Mouse (Mus musculus): ENCODE results near the gene Slc25a27. TPM values are rescaled to one million over a fixed set of nuclear protein-coding genes. Genes with fewer than 3 reads are reported as not detected.

The Slc25a27 gene
- polyA plus RNA-seq (2016; fragmentation: Nextera tagmentation; extraction: Ambion mirVana), result 92.4 and 93.9 TPM in 2 replicates

GRCm38 (mm10) chr17:43666576-43667289 is at the start of gene Slc25a27:
TSS of gene Slc25a27 (minus strand) at chr17:43667214.
- H3K36me3 ChIP-seq, result peaks cover 11% of the 10 kb centered on the region
- peak within 1 kb of the TSS; percentile 77 for H3K4me3 ChIP-seq
- H3K4me1 ChIP-seq, result peaks cover 27% of the 10 kb centered on the region
- WGBS, result under 1% methylated on average over 41 of the region's 41 CpGs
- H3K27ac ChIP-seq (replicated peaks), result peak within 1 kb of the TSS; percentile 64
- H3K9me3 ChIP-seq, result no peaks in the 10 kb centered on the region
- peak within 1 kb of the TSS; percentile 88 for H3K9ac ChIP-seq (replicated peaks)
- H3K4me2 ChIP-seq (replicated peaks), result peak within 1 kb of the TSS; percentile 72
- no peaks in the 10 kb centered on the region for H3K27me3 ChIP-seq
- ATAC-seq (ENCODE audit: low FRiP score, low read depth), result peak; percentile 98

DNA sequence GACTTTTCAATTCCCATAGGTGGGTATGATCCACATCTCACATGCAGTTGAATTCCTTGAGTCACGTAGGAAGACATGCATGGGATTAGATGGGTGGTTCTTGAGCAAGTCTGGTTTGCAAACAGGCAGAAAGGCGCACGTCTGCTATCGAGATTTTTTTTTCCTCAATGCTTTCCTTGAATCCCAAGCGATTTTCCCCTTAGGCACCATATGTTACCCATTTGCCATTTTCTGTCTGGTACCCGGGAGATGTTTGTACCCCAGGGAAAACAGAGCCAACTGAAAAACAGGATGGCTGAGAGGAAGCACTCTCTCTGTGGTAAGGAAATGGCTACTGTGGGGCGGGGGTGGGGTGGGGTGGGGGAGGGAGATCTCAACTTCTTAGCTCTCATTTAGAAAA is 49.6 kb upstream of the Slc25a27 start:
- H3K27me3 ChIP-seq, result no peaks in the 10 kb centered on the region
- 75% methylated on average over 7 of the region's 7 CpGs for WGBS
- no peaks in the 10 kb centered on the region for H3K36me3 ChIP-seq
- no peak overlapping the region for H3K9ac ChIP-seq (replicated peaks)
- ATAC-seq (ENCODE audit: low FRiP score, low read depth), result no peak
- no peaks in the 10 kb centered on the region for H3K4me1 ChIP-seq
- no peak overlapping the region for H3K4me3 ChIP-seq
- no peaks in the 10 kb centered on the region for H3K9me3 ChIP-seq
- no peak overlapping the region for H3K27ac ChIP-seq (replicated peaks)
- H3K4me2 ChIP-seq (replicated peaks), result no peak overlapping the region

GRCm38 (mm10) chr17:43714191-43714590 is 47.2 kb upstream of the Slc25a27 start:
- no peak overlapping the region for H3K27ac ChIP-seq (replicated peaks)
- H3K4me2 ChIP-seq (replicated peaks), result no peak overlapping the region
- no peak overlapping the region for H3K9ac ChIP-seq (replicated peaks)
- ATAC-seq (ENCODE audit: low FRiP score, low read depth), result no peak
- H3K27me3 ChIP-seq, result no peaks in the 10 kb centered on the region
- WGBS, result 76% methylated on average over 3 of the region's 3 CpGs
- no peaks in the 10 kb centered on the region for H3K36me3 ChIP-seq
- no peaks in the 10 kb centered on the region for H3K4me1 ChIP-seq
- H3K9me3 ChIP-seq, result no peaks in the 10 kb centered on the region
- H3K4me3 ChIP-seq, result no peak overlapping the region

DNA sequence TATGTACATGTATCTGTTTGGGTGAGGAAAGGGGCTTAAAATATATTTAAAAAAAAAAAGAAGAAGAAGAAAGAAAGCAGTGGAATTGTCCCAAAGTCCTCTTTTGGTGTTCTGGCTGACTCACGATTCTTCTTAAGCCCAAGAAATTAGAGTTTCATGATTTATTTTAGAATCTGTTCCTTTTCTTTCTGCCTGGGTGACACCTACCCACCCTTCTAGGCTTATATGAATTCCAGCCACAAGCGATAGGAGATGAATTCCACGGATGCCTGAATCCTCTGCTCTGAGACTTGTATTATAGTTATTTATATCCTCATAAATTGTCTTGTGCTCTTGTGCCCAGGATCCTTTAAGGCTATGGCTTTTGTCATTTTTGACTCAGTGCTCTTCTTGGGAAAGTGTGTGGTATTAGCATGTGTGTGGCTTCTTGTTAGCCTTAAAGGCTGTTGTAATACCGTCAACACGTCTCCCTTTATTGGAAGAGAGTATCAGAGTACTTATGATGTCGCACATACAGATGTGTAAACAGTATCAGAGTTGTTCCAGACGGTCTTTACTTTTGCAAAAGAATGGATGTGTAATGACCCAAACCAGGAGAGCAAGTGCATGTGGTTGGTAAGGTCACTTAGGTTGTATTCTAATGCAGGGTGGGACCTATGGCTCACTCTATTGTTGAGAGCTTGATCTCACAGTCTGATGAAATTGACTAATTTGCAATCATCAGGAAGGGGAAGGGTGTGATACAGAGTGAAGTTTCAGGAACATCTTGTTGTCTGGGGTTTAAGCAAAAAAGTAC is 44.7 kb upstream of the Slc25a27 start:
- H3K4me1 ChIP-seq, result no peaks in the 10 kb centered on the region
- no peak overlapping the region for H3K27ac ChIP-seq (replicated peaks)
- ATAC-seq (ENCODE audit: low FRiP score, low read depth), result no peak
- 84% methylated on average over 7 of the region's 7 CpGs for WGBS
- no peaks in the 10 kb centered on the region for H3K36me3 ChIP-seq
- H3K4me2 ChIP-seq (replicated peaks), result no peak overlapping the region
- H3K9ac ChIP-seq (replicated peaks), result no peak overlapping the region
- no peaks in the 10 kb centered on the region for H3K9me3 ChIP-seq
- no peaks in the 10 kb centered on the region for H3K27me3 ChIP-seq
- no peak overlapping the region for H3K4me3 ChIP-seq

GRCm38 (mm10) chr17:43707254-43707653 is 40.2 kb upstream of the Slc25a27 start:
- no peaks in the 10 kb centered on the region for H3K4me1 ChIP-seq
- no peaks in the 10 kb centered on the region for H3K36me3 ChIP-seq
- no peak overlapping the region for H3K9ac ChIP-seq (replicated peaks)
- H3K4me3 ChIP-seq, result no peak overlapping the region
- no peaks in the 10 kb centered on the region for H3K9me3 ChIP-seq
- WGBS, result 88% methylated on average over 3 of the region's 3 CpGs
- no peaks in the 10 kb centered on the region for H3K27me3 ChIP-seq
- no peak for ATAC-seq (ENCODE audit: low FRiP score, low read depth)
- no peak overlapping the region for H3K27ac ChIP-seq (replicated peaks)
- no peak overlapping the region for H3K4me2 ChIP-seq (replicated peaks)

- Histone ChIP-seq H3K4me1 (no peaks in the 10 kb centered on the region), H3K9me3 (no peaks in the 10 kb centered on the region)
Measured at GRCm38 (mm10) chr17:43706749-43707148, 39.7 kb upstream of the Slc25a27 start.

GRCm38 (mm10) chr17:43704216-43704930 is 37.4 kb upstream of the Slc25a27 start:
- no peak for ATAC-seq (ENCODE audit: low FRiP score, low read depth)
- no peaks in the 10 kb centered on the region for H3K9me3 ChIP-seq
- H3K4me2 ChIP-seq (replicated peaks), result no peak overlapping the region
- 89% methylated on average over 12 of the region's 12 CpGs for WGBS
- no peaks in the 10 kb centered on the region for H3K27me3 ChIP-seq
- no peak overlapping the region for H3K27ac ChIP-seq (replicated peaks)
- no peaks in the 10 kb centered on the region for H3K36me3 ChIP-seq
- no peaks in the 10 kb centered on the region for H3K4me1 ChIP-seq
- H3K4me3 ChIP-seq, result no peak overlapping the region
- H3K9ac ChIP-seq (replicated peaks), result no peak overlapping the region

More at GRCm38 (mm10) chr17:43706749-43707148, 39.7 kb upstream of the Slc25a27 start:
- 95% methylated on average over 3 of the region's 3 CpGs for WGBS
- Histone ChIP-seq H3K36me3 (no peaks in the 10 kb centered on the region), H3K27ac (replicated peaks) (no peak overlapping the region), H3K27me3 (no peaks in the 10 kb centered on the region), H3K4me3 (no peak overlapping the region), H3K4me2 (replicated peaks) (no peak overlapping the region), H3K9ac (replicated peaks) (no peak overlapping the region)
- ATAC-seq (ENCODE audit: low FRiP score, low read depth), result no peak

DNA sequence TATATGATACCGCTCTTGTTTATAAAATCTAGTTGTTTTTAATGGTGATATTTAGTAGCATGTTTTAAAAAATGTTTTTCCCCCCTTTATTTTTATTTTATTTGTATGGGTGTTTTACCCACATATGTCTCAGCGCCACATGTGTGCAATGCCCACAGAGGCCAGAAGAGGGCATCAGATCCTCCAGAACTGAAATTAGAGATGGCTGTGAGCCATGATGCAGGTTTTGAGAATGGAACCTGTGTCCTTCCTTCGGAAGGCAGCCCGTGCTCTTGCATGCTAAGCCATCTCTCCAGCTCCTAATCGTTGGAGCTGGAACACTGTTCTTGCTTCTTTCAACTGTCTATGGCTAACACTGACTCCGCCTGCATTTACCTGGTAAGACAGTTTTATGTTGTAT is 34.0 kb upstream of the Slc25a27 start:
- no peaks in the 10 kb centered on the region for H3K9me3 ChIP-seq
- no peak overlapping the region for H3K4me2 ChIP-seq (replicated peaks)
- H3K27me3 ChIP-seq, result no peaks in the 10 kb centered on the region
- whole genome bisulfite sequencing, result 76% methylated on average over 6 of the region's 6 CpGs
- H3K36me3 ChIP-seq, result 0 out of 2 replicates have a peak, but pooled peaks cover 2% of the 10 kb centered on the region
- H3K4me1 ChIP-seq, result no peaks in the 10 kb centered on the region
- H3K4me3 ChIP-seq, result no peak overlapping the region
- ATAC-seq (ENCODE audit: low FRiP score, low read depth), result no peak
- no peak overlapping the region for H3K27ac ChIP-seq (replicated peaks)
- no peak overlapping the region for H3K9ac ChIP-seq (replicated peaks)

DNA sequence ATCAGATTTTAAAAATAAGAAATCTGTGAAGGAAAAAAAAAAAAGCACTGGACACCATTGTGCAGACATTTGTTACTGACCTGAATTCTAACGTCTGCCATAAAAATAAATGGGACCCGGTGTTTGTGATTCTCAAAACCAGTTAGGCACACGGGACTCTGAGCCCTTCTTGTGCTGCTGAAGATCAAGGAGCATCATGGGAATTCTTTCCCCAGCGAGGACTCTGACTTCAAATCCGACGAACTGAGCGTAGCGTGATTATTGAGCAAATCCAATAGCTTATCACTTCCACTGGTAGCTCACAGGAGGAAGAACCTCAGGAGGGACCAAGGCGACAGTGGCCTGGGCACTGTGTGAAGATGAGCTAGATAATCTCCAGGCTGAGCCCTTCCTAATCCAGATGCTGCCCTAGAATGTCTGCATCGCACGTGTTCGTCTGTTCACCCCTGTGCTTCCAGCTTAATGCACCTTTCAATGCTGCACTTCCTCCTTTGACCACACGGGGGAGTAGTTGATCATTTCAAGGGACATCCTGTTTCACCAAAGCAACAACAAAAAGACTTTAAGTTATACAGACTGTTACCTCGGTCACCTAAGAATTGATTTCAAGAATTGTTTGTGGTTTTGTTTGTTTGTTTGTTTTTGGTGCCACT is 32.1 kb upstream of the Slc25a27 start:
- H3K4me1 ChIP-seq, result no peaks in the 10 kb centered on the region
- H3K9me3 ChIP-seq, result no peaks in the 10 kb centered on the region
- no peak overlapping the region for H3K27ac ChIP-seq (replicated peaks)
- peak overlapping the region; percentile 31 for H3K4me2 ChIP-seq (replicated peaks)
- peak; percentile 74 for ATAC-seq (ENCODE audit: low FRiP score, low read depth)
- H3K9ac ChIP-seq (replicated peaks), result no peak overlapping the region
- WGBS, result 46% methylated on average over 14 of the region's 14 CpGs
- H3K4me3 ChIP-seq, result no peak overlapping the region
- H3K36me3 ChIP-seq, result 0 out of 2 replicates have a peak, but pooled peaks cover 4% of the 10 kb centered on the region
- H3K27me3 ChIP-seq, result no peaks in the 10 kb centered on the region

GRCm38 (mm10) chr17:43689591-43689990 is 22.6 kb upstream of the Slc25a27 start:
- Histone ChIP-seq H3K36me3 (peaks cover 14% of the 10 kb centered on the region), H3K9ac (replicated peaks) (no peak overlapping the region), H3K4me3 (no peak overlapping the region), H3K4me2 (replicated peaks) (no peak overlapping the region), H3K9me3 (no peaks in the 10 kb centered on the region), H3K4me1 (no peaks in the 10 kb centered on the region), H3K27me3 (no peaks in the 10 kb centered on the region), H3K27ac (replicated peaks) (no peak overlapping the region)
- 92% methylated on average over 9 of the region's 9 CpGs for WGBS
- ATAC-seq (ENCODE audit: low FRiP score, low read depth), result no peak

GRCm38 (mm10) chr17:43684638-43685037 is 17.6 kb upstream of the Slc25a27 start:
- Histone ChIP-seq H3K9me3 (no peaks in the 10 kb centered on the region), H3K36me3 (peaks cover 19% of the 10 kb centered on the region), H3K4me1 (no peaks in the 10 kb centered on the region), H3K4me3 (no peak overlapping the region), H3K4me2 (replicated peaks) (no peak overlapping the region), H3K27ac (replicated peaks) (no peak overlapping the region), H3K9ac (replicated peaks) (no peak overlapping the region), H3K27me3 (no peaks in the 10 kb centered on the region)
- no peak for ATAC-seq (ENCODE audit: low FRiP score, low read depth)
- 91% methylated on average over 5 of the region's 5 CpGs for WGBS

Measured in midbrain, embryonic 12.5 days (tissue).